Mouse (Mus musculus): Measurements from ENCODE around the gene Chchd1. TPM values are rescaled to one million over a fixed set of nuclear protein-coding genes. Genes with fewer than 3 reads are reported as not detected.

Chchd1 gene
- total RNA-seq, 1 experiment: 136 TPM

DNA sequence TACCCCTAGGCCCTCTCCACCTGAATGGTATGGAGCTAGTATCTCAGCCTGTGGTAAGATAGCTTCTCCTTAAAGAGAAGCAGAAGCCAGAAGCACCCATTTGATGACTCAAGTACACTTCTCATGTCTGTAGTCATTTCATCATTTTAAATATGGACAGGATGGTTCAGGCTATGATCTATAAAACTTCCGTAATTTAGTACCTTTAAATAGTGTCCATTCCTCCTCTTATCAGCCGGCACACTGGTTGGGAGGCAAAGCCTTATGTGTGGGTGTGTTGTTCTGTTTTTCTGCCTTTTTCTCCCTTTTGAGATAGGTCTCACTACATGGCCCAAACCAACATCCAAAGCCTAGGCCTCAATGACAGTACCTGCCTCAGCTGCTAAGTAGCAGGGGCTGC, 4.3 kb upstream of the Chchd1 start:
- H3K9ac ChIP-seq (ENCODE audit: insufficient read depth, low read depth, low read length, poor library complexity, severe bottlenecking): no peak overlapping the region
- no peaks in the 10 kb centered on the region for H3K9me3 ChIP-seq (ENCODE audit: control insufficient read depth, insufficient read depth, low read depth, low read length)
- H3K27ac ChIP-seq (ENCODE audit: insufficient read depth, low read depth, low read length, poor library complexity, severe bottlenecking): no peak overlapping the region
- H3K36me3 ChIP-seq (ENCODE audit: control insufficient read depth, insufficient read depth, low read length, poor library complexity, severe bottlenecking): peaks cover 9% of the 10 kb centered on the region
- TF ChIP-seq CHD2 (IDR thresholded peaks at IDR 0.05; ENCODE audit: low read depth, low read length) (no peak), HCFC1 (IDR thresholded peaks at IDR 0.05; ENCODE audit: borderline replicate concordance, insufficient read depth, low read length) (no peak), ZNF384 (IDR thresholded peaks at IDR 0.05; ENCODE audit: low read depth, low read length) (no peak), ZC3H11A (IDR thresholded peaks at IDR 0.05; ENCODE audit: borderline replicate concordance, low read depth, low read length) (no peak), MAFK (IDR thresholded peaks at IDR 0.05; ENCODE audit: insufficient read depth, low read depth, low read length) (no peak)
- no peak for DNase-seq (ENCODE audit: low read depth, low spot score)
- H3K4me3 ChIP-seq (ENCODE audit: insufficient read depth in 1 of 2, low read depth in 1 of 2, low read length in 2 of 2, poor library complexity in 1 of 2, severe bottlenecking in 1 of 2): no peak overlapping the region
- peaks cover 8 to 10% of the 10 kb centered on the region in 2 experiments for H3K4me1 ChIP-seq (ENCODE audit: control insufficient read depth in 2 of 2, insufficient read depth in 2 of 2, low read length in 2 of 2, poor library complexity in 1 of 2)
- in situ Hi-C loops (cut with MboI; ENCODE audit: low sequenced_read_pairs in 2 of 2, unreplicated experiment in 2 of 2): no loop called here

GRCm38 (mm10) chr14:20700362-20700761, 2.4 kb upstream of the Chchd1 start:
- in situ Hi-C loops (cut with MboI; ENCODE audit: low sequenced_read_pairs in 2 of 2, unreplicated experiment in 2 of 2): no loop called here
- Histone ChIP-seq H3K9me3 (ENCODE audit: control insufficient read depth, insufficient read depth, low read depth, low read length) (no peaks in the 10 kb centered on the region), H3K36me3 (ENCODE audit: control insufficient read depth, insufficient read depth, low read length, poor library complexity, severe bottlenecking) (no peaks in the 10 kb centered on the region; the same call in 1 of the 2 replicates), H3K4me3 (ENCODE audit: insufficient read depth in 1 of 2, low read depth in 1 of 2, low read length in 2 of 2, poor library complexity in 1 of 2, severe bottlenecking in 1 of 2) (no peak overlapping the region), H3K27ac (ENCODE audit: insufficient read depth, low read depth, low read length, poor library complexity, severe bottlenecking) (no peak overlapping the region), H3K9ac (ENCODE audit: insufficient read depth, low read depth, low read length, poor library complexity, severe bottlenecking) (no peak overlapping the region), H3K4me1 (ENCODE audit: control insufficient read depth in 2 of 2, insufficient read depth in 2 of 2, low read length in 2 of 2, poor library complexity in 1 of 2) (peaks cover 6 to 8% of the 10 kb centered on the region in 2 experiments)
- no peak for DNase-seq (ENCODE audit: low read depth, low spot score)
- no peak for TF ChIP-seq ZNF384 (IDR thresholded peaks at IDR 0.05; ENCODE audit: low read depth, low read length)
- no peak for TF ChIP-seq ZC3H11A (IDR thresholded peaks at IDR 0.05; ENCODE audit: borderline replicate concordance, low read depth, low read length)
- no peak for TF ChIP-seq MAFK (IDR thresholded peaks at IDR 0.05; ENCODE audit: insufficient read depth, low read depth, low read length)
- no peak for TF ChIP-seq CHD2 (IDR thresholded peaks at IDR 0.05; ENCODE audit: low read depth, low read length)
- TF ChIP-seq HCFC1 (IDR thresholded peaks at IDR 0.05; ENCODE audit: borderline replicate concordance, insufficient read depth, low read length): no peak

- Histone ChIP-seq H3K9ac (ENCODE audit: insufficient read depth, low read depth, low read length, poor library complexity, severe bottlenecking) (peak overlapping the region; percentile 68; the same call in 1 of the 2 replicates), H3K27ac (ENCODE audit: insufficient read depth, low read depth, low read length, poor library complexity, severe bottlenecking) (no peak overlapping the region; the same call in 1 of the 2 replicates), H3K36me3 (ENCODE audit: control insufficient read depth, insufficient read depth, low read length, poor library complexity, severe bottlenecking) (no peaks in the 10 kb centered on the region; the same call in 1 of the 2 replicates), H3K9me3 (ENCODE audit: control insufficient read depth, insufficient read depth, low read depth, low read length) (no peaks in the 10 kb centered on the region), H3K4me1 (ENCODE audit: control insufficient read depth in 2 of 2, insufficient read depth in 2 of 2, low read length in 2 of 2, poor library complexity in 1 of 2) (peaks cover 2 to 3% of the 10 kb centered on the region in 2 experiments), H3K4me3 (ENCODE audit: insufficient read depth in 1 of 2, low read depth in 1 of 2, low read length in 2 of 2, poor library complexity in 1 of 2, severe bottlenecking in 1 of 2) (peak overlapping the region; percentile 77 to 79)
- TF ChIP-seq HCFC1 (IDR thresholded peaks at IDR 0.05; ENCODE audit: borderline replicate concordance, insufficient read depth, low read length): no peak
- TF ChIP-seq ZC3H11A (IDR thresholded peaks at IDR 0.05; ENCODE audit: borderline replicate concordance, low read depth, low read length): no peak
- TF ChIP-seq CHD2 (IDR thresholded peaks at IDR 0.05; ENCODE audit: low read depth, low read length): no peak
- TF ChIP-seq MAFK (IDR thresholded peaks at IDR 0.05; ENCODE audit: insufficient read depth, low read depth, low read length): no peak
- no peak for TF ChIP-seq ZNF384 (IDR thresholded peaks at IDR 0.05; ENCODE audit: low read depth, low read length)
- in situ Hi-C loops (cut with MboI; ENCODE audit: low sequenced_read_pairs in 2 of 2, unreplicated experiment in 2 of 2): no loop called here
- no peak for DNase-seq (ENCODE audit: low read depth, low spot score)
Observed at GRCm38 (mm10) chr14:20701554-20701953, 1.3 kb upstream of the Chchd1 start.

GRCm38 (mm10) chr14:20702096-20702740, 588 bp upstream of the Chchd1 start:
- Histone ChIP-seq H3K9me3 (ENCODE audit: control insufficient read depth, insufficient read depth, low read depth, low read length) (no peaks in the 10 kb centered on the region), H3K36me3 (ENCODE audit: control insufficient read depth, insufficient read depth, low read length, poor library complexity, severe bottlenecking) (no peaks in the 10 kb centered on the region; the same call in 1 of the 2 replicates), H3K9ac (ENCODE audit: insufficient read depth, low read depth, low read length, poor library complexity, severe bottlenecking) (peak overlapping the region; percentile 85), H3K4me3 (ENCODE audit: insufficient read depth in 1 of 2, low read depth in 1 of 2, low read length in 2 of 2, poor library complexity in 1 of 2, severe bottlenecking in 1 of 2) (peak overlapping the region; percentile 77 to 79), H3K4me1 (ENCODE audit: control insufficient read depth in 2 of 2, insufficient read depth in 2 of 2, low read length in 2 of 2, poor library complexity in 1 of 2) (peaks cover 0 to 2% of the 10 kb centered on the region in 2 experiments; a peak in 3 of 4 replicates), H3K27ac (ENCODE audit: insufficient read depth, low read depth, low read length, poor library complexity, severe bottlenecking) (peak overlapping the region; percentile 85)
- DNase-seq (ENCODE audit: low read depth, low spot score): no peak
- no peak for TF ChIP-seq HCFC1 (IDR thresholded peaks at IDR 0.05; ENCODE audit: borderline replicate concordance, insufficient read depth, low read length)
- TF ChIP-seq MAFK (IDR thresholded peaks at IDR 0.05; ENCODE audit: insufficient read depth, low read depth, low read length): no peak
- TF ChIP-seq ZNF384 (IDR thresholded peaks at IDR 0.05; ENCODE audit: low read depth, low read length): no peak
- no peak for TF ChIP-seq CHD2 (IDR thresholded peaks at IDR 0.05; ENCODE audit: low read depth, low read length)
- no peak for TF ChIP-seq ZC3H11A (IDR thresholded peaks at IDR 0.05; ENCODE audit: borderline replicate concordance, low read depth, low read length)
- in situ Hi-C loops (cut with MboI; ENCODE audit: low sequenced_read_pairs in 2 of 2, unreplicated experiment in 2 of 2): no loop called here

Data from ES-E14 (cell line).